Mouse (Mus musculus): Measurements from ENCODE around the gene Acot10.
"Not testable (repeated sequence)": the region's sequence is repeated elsewhere in the genome, so short reads cannot be mapped to it uniquely, and the experiment has no call there.

Gene Acot10

GRCm38 (mm10) chr15:20666650-20667049, at the start of gene Acot10:
TSS of gene Acot10 (minus strand) at chr15:20666750.
- DNase-seq (ENCODE audit: low spot score) = no peak

GRCm38 (mm10) chr15:20711859-20712258, 45.3 kb upstream of the Acot10 start:
- DNase-seq (ENCODE audit: low spot score) = no peak

- DNase-seq (ENCODE audit: low spot score) = no peak
These were observed 29.7 kb upstream of the Acot10 start for GRCm38 (mm10) chr15:20696229-20696628.

GRCm38 (mm10) chr15:20684200-20684599, 17.6 kb upstream of the Acot10 start:
- no peak for DNase-seq (ENCODE audit: low spot score)

- no peak for DNase-seq (ENCODE audit: low spot score)
These were observed 16.2 kb upstream of the Acot10 start for GRCm38 (mm10) chr15:20682719-20683118.

- not testable (repeated sequence) for DNase-seq (ENCODE audit: low spot score)
These were observed 3.0 kb upstream of the Acot10 start for GRCm38 (mm10) chr15:20669507-20669906.

- DNase-seq (ENCODE audit: low spot score) = no peak
These were observed 1.4 kb upstream of the Acot10 start for GRCm38 (mm10) chr15:20667989-20668388.

- DNase-seq (ENCODE audit: low spot score) = no peak
These were observed 800 bp upstream of the Acot10 start for GRCm38 (mm10) chr15:20667350-20667749.

- no peak for DNase-seq (ENCODE audit: low spot score)
These were observed 6.3 kb downstream of the Acot10 start for GRCm38 (mm10) chr15:20660221-20660620.

- no peak for DNase-seq (ENCODE audit: low spot score)
These were observed 23.6 kb downstream of the Acot10 start for GRCm38 (mm10) chr15:20642905-20643414.

- no peak for DNase-seq (ENCODE audit: low spot score)
These were observed 27.4 kb downstream of the Acot10 start for GRCm38 (mm10) chr15:20639155-20639554.

GRCm38 (mm10) chr15:20634593-20634992, 32.0 kb downstream of the Acot10 start:
- no peak for DNase-seq (ENCODE audit: low spot score)

All from MN1 (cell line).